Mouse (Mus musculus): ENCODE results near the gene Pabpn1l.

The Pabpn1l gene

GRCm38 (mm10) chr8:122618660-122619378 lies 3.7 kb downstream of the Pabpn1l start:
- DNase-seq (ENCODE audit: low read depth): peak; percentile 66

- DNase-seq (ENCODE audit: low read depth): peak; percentile 66
These were observed 4.5 kb downstream of the Pabpn1l start for GRCm38 (mm10) chr8:122617947-122618546.

GRCm38 (mm10) chr8:122616181-122616905 lies 6.2 kb downstream of the Pabpn1l start:
- no peak for DNase-seq (ENCODE audit: low read depth)

GRCm38 (mm10) chr8:122611295-122612133 lies 11.0 kb downstream of the Pabpn1l start, which contains the start of the genes Galns and Trappc2l:
Gene Galns (minus strand): TSS chr8:122611463.
Gene Trappc2l (plus strand): TSS chr8:122611640.
- DNase-seq (ENCODE audit: low read depth): peak; percentile 95

- DNase-seq (ENCODE audit: low read depth): no peak
These were observed 11.8 kb downstream of the Pabpn1l start for GRCm38 (mm10) chr8:122610612-122611277.

GRCm38 (mm10) chr8:122610209-122610608 lies 12.3 kb downstream of the Pabpn1l start:
- no peak for DNase-seq (ENCODE audit: low read depth)

GRCm38 (mm10) chr8:122606810-122607209 lies 15.7 kb downstream of the Pabpn1l start:
- DNase-seq (ENCODE audit: low read depth): no peak

- DNase-seq (ENCODE audit: low read depth): no peak
These were observed 17.2 kb downstream of the Pabpn1l start for GRCm38 (mm10) chr8:122605367-122605766.

GRCm38 (mm10) chr8:122604640-122605039 lies 17.9 kb downstream of the Pabpn1l start:
- DNase-seq (ENCODE audit: low read depth): no peak

GRCm38 (mm10) chr8:122600666-122601065 lies 21.9 kb downstream of the Pabpn1l start:
- no peak for DNase-seq (ENCODE audit: low read depth)

GRCm38 (mm10) chr8:122596031-122596430 lies 26.5 kb downstream of the Pabpn1l start:
- DNase-seq (ENCODE audit: low read depth): no peak

- DNase-seq (ENCODE audit: low read depth): no peak
These were observed 28.6 kb downstream of the Pabpn1l start for GRCm38 (mm10) chr8:122593783-122594507.

- DNase-seq (ENCODE audit: low read depth): no peak
These were observed 29.3 kb downstream of the Pabpn1l start for GRCm38 (mm10) chr8:122593240-122593639.

- DNase-seq (ENCODE audit: low read depth): no peak
These were observed 35.8 kb downstream of the Pabpn1l start for GRCm38 (mm10) chr8:122586749-122587148.

GRCm38 (mm10) chr8:122586171-122586570 lies 36.4 kb downstream of the Pabpn1l start:
- DNase-seq (ENCODE audit: low read depth): no peak

- no peak for DNase-seq (ENCODE audit: low read depth)
These were observed 37.1 kb downstream of the Pabpn1l start for GRCm38 (mm10) chr8:122585411-122585891.

GRCm38 (mm10) chr8:122584981-122585380 lies 37.6 kb downstream of the Pabpn1l start:
- no peak for DNase-seq (ENCODE audit: low read depth)

- no peak for DNase-seq (ENCODE audit: low read depth)
These were observed 41.6 kb downstream of the Pabpn1l start for GRCm38 (mm10) chr8:122580926-122581325.

GRCm38 (mm10) chr8:122579196-122579595 lies 43.3 kb downstream of the Pabpn1l start:
- DNase-seq (ENCODE audit: low read depth): no peak

- no peak for DNase-seq (ENCODE audit: low read depth)
These were observed 45.4 kb downstream of the Pabpn1l start for GRCm38 (mm10) chr8:122577116-122577515.

GRCm38 (mm10) chr8:122576648-122577022 lies 45.9 kb downstream of the Pabpn1l start, which contains the start of gene Aprt:
Gene Aprt (minus strand): TSS chr8:122576909.
- DNase-seq (ENCODE audit: low read depth): peak; percentile 95
